Mouse (Mus musculus) heart, postnatal 36 days (tissue): ENCODE measurements around the gene Pdia4. TPM values are rescaled to one million over a fixed set of nuclear protein-coding genes. Genes with fewer than 3 reads are reported as not detected.
"Not testable (repeated sequence)": the region's sequence is repeated elsewhere in the genome, so short reads cannot be mapped to it uniquely, and the experiment has no call there.

Experiments
- DNase-seq, 2 experiments: peaks; one replicate each; pipeline ENCODE4 v3.0.0; 2021 to 2022
- intact Hi-C: fragments of 180-260 bp; cut with DNase I; formaldehyde crosslinking; loops from one replicate; pipeline ENCODE4 v1.15.1; 2025
- total RNA-seq, 2 experiments: library from RNA; stranded (reverse); gene quantifications; 2 replicates each; pipeline ENCODE4 v1.2.3; 2021

The Pdia4 gene
- total RNA-seq, 2 experiments from 2014 or later = 38.4 to 50.1 TPM

GRCm38 (mm10) chr6:47812271-47812915 is 837 bp downstream of the Pdia4 start:
- intact Hi-C loops = no loop called here

GRCm38 (mm10) chr6:47811324-47811723 is 1.9 kb downstream of the Pdia4 start:
- intact Hi-C loops = loop anchor here (2.0 kb wide), 1 partner anchor 15 kb away; no protein-coding TSS in a partner anchor
- DNase-seq = no peak

More at GRCm38 (mm10) chr6:47812271-47812915, 837 bp downstream of the Pdia4 start:
- no peak for DNase-seq

GRCm38 (mm10) chr6:47810181-47810580 is 3.0 kb downstream of the Pdia4 start:
- no peak for DNase-seq
- intact Hi-C loops = loop anchor here (2.0 kb wide), 1 partner anchor 13 kb away; no protein-coding TSS in a partner anchor

- intact Hi-C loops = no loop called here
- no peak for DNase-seq
Measured at GRCm38 (mm10) chr6:47809053-47809452, 4.2 kb downstream of the Pdia4 start.

- intact Hi-C loops = no loop called here
- DNase-seq = no peak
Measured at GRCm38 (mm10) chr6:47808545-47808944, 4.7 kb downstream of the Pdia4 start.

- intact Hi-C loops = no loop called here
- no peak for DNase-seq
Measured at GRCm38 (mm10) chr6:47807419-47807818, 5.8 kb downstream of the Pdia4 start.

- intact Hi-C loops = no loop called here
- DNase-seq = no peak
Measured at GRCm38 (mm10) chr6:47805520-47805919, 7.7 kb downstream of the Pdia4 start.

GRCm38 (mm10) chr6:47799079-47799478 is 14.2 kb downstream of the Pdia4 start:
- DNase-seq = peak; percentile 50 to 58
- intact Hi-C loops = loop anchor here (1.0 kb wide), 1 partner anchor 31 kb away; the partner anchor contains the start of gene Zfp786

- DNase-seq = no peak
- intact Hi-C loops = no loop called here
Measured at GRCm38 (mm10) chr6:47794106-47794830, 19.0 kb downstream of the Pdia4 start.

- intact Hi-C loops = no loop called here
- DNase-seq = no peak
Measured at GRCm38 (mm10) chr6:47793284-47793683, 19.9 kb downstream of the Pdia4 start.

- intact Hi-C loops = no loop called here
- no peak for DNase-seq
Measured at GRCm38 (mm10) chr6:47792533-47792932, 20.7 kb downstream of the Pdia4 start.

- intact Hi-C loops = no loop called here
- DNase-seq = no peak
Measured at GRCm38 (mm10) chr6:47790745-47791144, 22.5 kb downstream of the Pdia4 start.

- intact Hi-C loops = loop anchor here (1.0 kb wide), 1 partner anchor 25 kb away; no protein-coding TSS in a partner anchor
- no peak for DNase-seq
Measured at GRCm38 (mm10) chr6:47788821-47789220, 24.4 kb downstream of the Pdia4 start.

- intact Hi-C loops = loop anchor here (1.0 kb wide), 1 partner anchor 26 kb away; no protein-coding TSS in a partner anchor
Measured at GRCm38 (mm10) chr6:47787941-47788736, 25.1 kb downstream of the Pdia4 start.

GRCm38 (mm10) chr6:47784707-47785412 is 28.4 kb downstream of the Pdia4 start:
- DNase-seq = no peak
- intact Hi-C loops = no loop called here

More at GRCm38 (mm10) chr6:47787941-47788736, 25.1 kb downstream of the Pdia4 start:
- DNase-seq = peak; percentile 78 to 87

- DNase-seq = peak; percentile 39 to 56
- intact Hi-C loops = no loop called here
Measured at GRCm38 (mm10) chr6:47781091-47781968, 31.9 kb downstream of the Pdia4 start.

- no peak for DNase-seq
- intact Hi-C loops = no loop called here
Measured at GRCm38 (mm10) chr6:47780576-47781013, 32.6 kb downstream of the Pdia4 start.

GRCm38 (mm10) chr6:47771760-47772159 is 41.5 kb downstream of the Pdia4 start:
- DNase-seq, intact Hi-C loops: not testable (repeated sequence)

- DNase-seq, intact Hi-C loops: not testable (repeated sequence)
Measured at GRCm38 (mm10) chr6:47771113-47771512, 42.1 kb downstream of the Pdia4 start.
